Mouse (Mus musculus) midbrain, postnatal 0 days (tissue): Measurements from ENCODE around the gene Eppin. TPM values are rescaled to one million over a fixed set of nuclear protein-coding genes. Genes with fewer than 3 reads are reported as not detected.

ENCODE experiments used
- ATAC-seq: fragments of 200-750 bp; cut with Nextera tagmentation; 2 replicates; pipeline ENCODE4 v1.8.0; 2017; ENCODE audit warnings: moderate number of reproducible peaks, mild to moderate bottlenecking, moderate TSS enrichment, moderate library complexity; ENCODE audit not compliant: low FRiP score
- DNase-seq: peaks from one replicate; pipeline ENCODE4 v3.0.0-alpha.2; 2015; ENCODE audit warnings: low spot score
- H3K27ac ChIP-seq: fragments of 300-500 bp; sonication (generic); 2 replicates; pipeline ENCODE4 v1.5.1; 2014; ENCODE audit warnings: low read depth, mild to moderate bottlenecking, low read length, mixed read lengths
- H3K27me3 ChIP-seq: fragments of 300-500 bp; sonication (generic); 2 replicates; pipeline ENCODE4 v1.6.1; 2014; ENCODE audit warnings: low read length, control low read depth, mixed read lengths; ENCODE audit not compliant: insufficient read depth
- H3K36me3 ChIP-seq: fragments of 300-500 bp; sonication (generic); 2 replicates; pipeline ENCODE4 v1.6.1; 2014; ENCODE audit warnings: low read length, control low read depth, mixed read lengths; ENCODE audit not compliant: insufficient read depth
- H3K4me1 ChIP-seq: fragments of 300-500 bp; sonication (generic); 2 replicates; pipeline ENCODE4 v1.6.1; 2014; ENCODE audit warnings: mild to moderate bottlenecking, control low read depth, antibody characterized with exemption, low read length, mixed read lengths; ENCODE audit not compliant: insufficient read depth
- H3K4me2 ChIP-seq: fragments of 300-500 bp; sonication (generic); 2 replicates; pipeline ENCODE4 v1.6.1; 2014; ENCODE audit warnings: low read depth, mild to moderate bottlenecking, low read length, mixed read lengths; ENCODE audit not compliant: poor library complexity, severe bottlenecking
- H3K4me3 ChIP-seq: fragments of 300-500 bp; sonication (generic); 2 replicates; pipeline ENCODE4 v1.5.1; 2014; ENCODE audit warnings: low read depth, mild to moderate bottlenecking, low read length, moderate library complexity
- H3K9ac ChIP-seq: fragments of 300-500 bp; sonication (generic); replicated peaks from 2 replicates; pipeline ENCODE4 v1.6.1; 2014; ENCODE audit warnings: mild to moderate bottlenecking, low read length, moderate library complexity, mixed read lengths; ENCODE audit not compliant: poor library complexity, severe bottlenecking
- H3K9me3 ChIP-seq: fragments of 300-500 bp; sonication (generic); 2 replicates; pipeline ENCODE4 v1.6.1; 2016; ENCODE audit warnings: low read length, control low read depth
- CTCF ChIP-seq: IDR thresholded peaks from 2 replicates; pipeline ENCODE4 v1.5.1; 2016; ENCODE audit warnings: antibody characterized with exemption, mild to moderate bottlenecking
- WGBS: fragments of 180-500 bp; shearing (Covaris S2); extraction: QIAGEN DNeasy Blood & Tissue Kit; methylation state at CpG from one replicate; pipeline ENCODE4 v1.1.7; 2014; 5-methylcytosine and 5-hydroxymethylcytosine counted together
- polyA plus RNA-seq: library from polyadenylated mRNA; unstranded; fragments of >200 nt; fragmentation: Nextera tagmentation; extraction: Ambion mirVana; gene quantifications from 2 replicates; pipeline ENCODE4 v1.2.1, GENCODE M21; 2015
- total RNA-seq: library from RNA; depleted of rRNA; stranded (reverse); fragments of >200 nt; gene quantifications from 2 replicates; pipeline ENCODE4 v1.2.3, GENCODE M21; 2014; rRNA removed

Gene Eppin
- total RNA-seq (not detected in 2 replicates), polyA plus RNA-seq (not detected in 2 replicates)

DNA sequence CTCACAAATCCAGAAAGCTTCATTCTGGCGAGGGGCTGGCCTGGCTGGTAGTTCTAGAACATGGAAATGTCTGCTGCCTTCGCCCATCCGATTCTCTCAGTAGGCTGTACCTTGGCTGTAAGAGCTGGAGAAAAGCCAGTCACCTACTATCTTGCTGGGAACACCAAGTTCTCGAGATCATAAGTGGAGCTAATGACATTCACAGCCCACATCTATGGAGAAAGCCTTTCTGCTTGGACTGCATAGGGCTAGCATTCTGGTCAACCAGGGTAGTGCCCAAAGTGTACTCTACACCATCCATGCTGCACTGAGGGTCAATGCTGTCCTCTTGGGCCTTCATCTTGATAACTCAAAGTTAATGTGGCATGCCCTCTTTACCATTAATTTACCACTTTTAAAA is at the start of gene Eppin:
Gene Eppin (minus strand): TSS at position 101 of the 400 bp plus-strand sequence.
- H3K4me1 ChIP-seq: no peaks in the 10 kb centered on the region
- H3K27ac ChIP-seq: no peak within 1 kb of the TSS
- no peaks in the 10 kb centered on the region for H3K36me3 ChIP-seq
- ATAC-seq: no peak
- H3K9me3 ChIP-seq: no peaks in the 10 kb centered on the region
- DNase-seq: no peak
- H3K4me2 ChIP-seq: no peak within 1 kb of the TSS
- no peaks in the 10 kb centered on the region for H3K27me3 ChIP-seq
- WGBS: 83% methylated on average over 4 of the region's 4 CpGs
- no peak for TF ChIP-seq CTCF
- H3K9ac ChIP-seq: no peak within 1 kb of the TSS
- H3K4me3 ChIP-seq: no peak within 1 kb of the TSS

GRCm38 (mm10) chr2:164641881-164642673 is 48.7 kb upstream of the Eppin start:
- no peak for ATAC-seq
- WGBS: 66% methylated on average over 13 of the region's 13 CpGs
- no peaks in the 10 kb centered on the region for H3K4me1 ChIP-seq
- no peak for TF ChIP-seq CTCF
- H3K9ac ChIP-seq: no peak overlapping the region
- H3K4me2 ChIP-seq: no peak overlapping the region
- no peak overlapping the region for H3K4me3 ChIP-seq
- H3K36me3 ChIP-seq: no peaks in the 10 kb centered on the region
- H3K9me3 ChIP-seq: no peaks in the 10 kb centered on the region; the same call in 1 of the 2 replicates
- DNase-seq: peak; percentile 5
- no peak overlapping the region for H3K27ac ChIP-seq
- H3K27me3 ChIP-seq: no peaks in the 10 kb centered on the region

DNA sequence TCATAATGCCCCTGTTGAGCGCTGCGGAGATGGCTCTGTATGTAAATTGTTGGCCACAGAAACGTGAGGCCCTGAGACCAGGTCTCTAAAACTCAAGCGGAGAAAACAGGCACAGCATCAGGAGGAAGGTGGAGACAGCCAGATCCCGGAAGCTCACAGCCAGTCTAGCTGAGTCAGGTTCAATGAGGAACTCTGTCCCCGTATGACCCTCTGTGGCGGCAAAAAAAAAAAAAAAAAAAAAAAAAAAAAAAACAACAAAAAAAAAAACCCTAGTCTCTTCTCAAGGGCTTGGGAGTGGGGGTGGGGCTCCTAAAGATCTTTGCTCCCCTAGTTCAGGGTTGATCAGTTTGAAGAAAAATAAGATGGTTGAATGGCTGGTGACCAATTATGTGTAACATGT is 47.7 kb upstream of the Eppin start:
- Histone ChIP-seq H3K36me3 (no peaks in the 10 kb centered on the region), H3K4me2 (no peak overlapping the region), H3K9me3 (no peaks in the 10 kb centered on the region), H3K27me3 (no peaks in the 10 kb centered on the region), H3K4me3 (no peak overlapping the region), H3K27ac (no peak overlapping the region), H3K9ac (no peak overlapping the region), H3K4me1 (no peaks in the 10 kb centered on the region)
- WGBS: 68% methylated on average over 7 of the region's 7 CpGs
- DNase-seq (no peak), ATAC-seq (no peak)
- no peak for TF ChIP-seq CTCF

DNA sequence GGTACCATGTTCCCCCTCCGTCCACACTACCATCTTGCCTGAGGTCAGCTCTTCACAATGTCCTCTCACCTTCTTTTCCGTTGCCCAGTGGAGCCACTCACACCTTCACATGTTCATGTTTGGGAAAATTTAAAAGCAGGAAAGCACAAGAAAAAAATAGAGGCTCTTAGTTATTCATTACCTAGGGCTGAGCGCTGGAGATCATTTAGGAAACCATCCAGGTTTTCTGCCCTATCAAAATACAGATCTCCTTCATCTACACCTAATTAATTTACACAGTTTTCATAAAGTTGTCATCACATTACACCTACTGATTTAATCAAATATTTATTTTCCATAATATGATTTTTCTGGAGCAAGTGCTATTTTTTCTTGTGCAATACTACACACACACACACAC is 45.3 kb upstream of the Eppin start, which contains the start of gene Wfdc16:
Gene Wfdc16 (minus strand): TSS at position 101 of the 400 bp plus-strand sequence.
- WGBS: 90% methylated on average over 3 of the region's 3 CpGs
- H3K27me3 ChIP-seq: no peaks in the 10 kb centered on the region
- H3K9me3 ChIP-seq: no peaks in the 10 kb centered on the region
- no peak within 1 kb of the TSS for H3K9ac ChIP-seq
- H3K4me3 ChIP-seq: no peak within 1 kb of the TSS
- TF ChIP-seq CTCF: no peak
- H3K27ac ChIP-seq: no peak within 1 kb of the TSS
- H3K4me1 ChIP-seq: no peaks in the 10 kb centered on the region
- ATAC-seq (no peak), DNase-seq (no peak)
- H3K4me2 ChIP-seq: no peak within 1 kb of the TSS
- no peaks in the 10 kb centered on the region for H3K36me3 ChIP-seq

DNA sequence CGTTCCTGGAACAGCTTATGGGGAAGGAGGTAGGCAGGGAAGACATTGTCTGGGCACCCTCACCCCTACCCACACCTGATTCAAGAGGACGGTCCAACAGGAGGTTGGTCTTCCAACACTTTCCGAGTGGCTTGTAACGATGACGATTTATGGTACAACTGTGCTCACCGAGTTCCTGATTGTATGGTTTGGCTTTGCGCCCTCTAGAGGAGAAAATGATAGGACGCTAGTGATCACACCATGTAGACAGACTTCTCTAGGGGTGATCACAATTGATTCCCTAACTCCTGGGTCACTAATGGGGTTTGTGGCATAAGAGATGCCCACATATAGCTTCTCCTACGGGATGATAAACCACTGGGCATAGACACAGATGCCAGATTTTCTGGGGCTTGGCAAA is 41.9 kb upstream of the Eppin start:
- no peak overlapping the region for H3K4me2 ChIP-seq
- DNase-seq (no peak), ATAC-seq (no peak)
- H3K9me3 ChIP-seq: no peaks in the 10 kb centered on the region
- peak; percentile 11; the same call in 1 of the 2 replicates for TF ChIP-seq CTCF
- no peaks in the 10 kb centered on the region for H3K27me3 ChIP-seq
- H3K4me3 ChIP-seq: no peak overlapping the region
- H3K27ac ChIP-seq: no peak overlapping the region
- no peak overlapping the region for H3K9ac ChIP-seq
- H3K36me3 ChIP-seq: no peaks in the 10 kb centered on the region
- no peaks in the 10 kb centered on the region for H3K4me1 ChIP-seq
- 81% methylated on average over 9 of the region's 9 CpGs for WGBS

- no peak for TF ChIP-seq CTCF
- Histone ChIP-seq H3K27ac (no peak overlapping the region), H3K4me1 (no peaks in the 10 kb centered on the region), H3K9ac (no peak overlapping the region), H3K4me2 (no peak overlapping the region), H3K27me3 (no peaks in the 10 kb centered on the region), H3K4me3 (no peak overlapping the region), H3K9me3 (no peaks in the 10 kb centered on the region), H3K36me3 (no peaks in the 10 kb centered on the region)
- DNase-seq (no peak), ATAC-seq (no peak)
- WGBS: 83% methylated on average over 4 of the region's 4 CpGs
Observed at GRCm38 (mm10) chr2:164621775-164622174, 28.4 kb upstream of the Eppin start.
